Mouse (Mus musculus) intestine, embryonic 14.5 days (tissue): Measurements from ENCODE around the gene Hoxa3. TPM values are rescaled to one million over a fixed set of nuclear protein-coding genes. Genes with fewer than 3 reads are reported as not detected.

Source experiments
- ATAC-seq: fragments of 200-750 bp; cut with Nextera tagmentation; replicated peaks from 2 replicates; pipeline ENCODE4 v1.8.0; 2017; ENCODE audit warnings: low read depth, moderate number of reproducible peaks, moderate TSS enrichment, moderate library complexity; ENCODE audit not compliant: low FRiP score, low TSS enrichment
- DNase-seq: peaks from one replicate; pipeline ENCODE4 v3.0.0-alpha.2; 2018; ENCODE audit warnings: low spot score
- H3K27ac ChIP-seq: fragments of 300-500 bp; sonication (generic); 2 replicates; pipeline ENCODE4 v1.5.1; 2014; ENCODE audit warnings: low read depth, mild to moderate bottlenecking, control low read depth
- H3K27me3 ChIP-seq: fragments of 300-500 bp; sonication (generic); replicated peaks from 2 replicates; pipeline ENCODE4 v1.6.1; 2014; ENCODE audit warnings: low read length, control low read depth; ENCODE audit not compliant: control insufficient read depth, insufficient read depth
- H3K36me3 ChIP-seq: fragments of 300-500 bp; sonication (generic); 2 replicates; pipeline ENCODE4 v1.6.1; 2014; ENCODE audit warnings: low read length, control low read depth; ENCODE audit not compliant: control insufficient read depth, insufficient read depth
- H3K4me1 ChIP-seq: fragments of 300-500 bp; sonication (generic); replicated peaks from 2 replicates; pipeline ENCODE4 v1.6.1; 2014; ENCODE audit warnings: low read length, control low read depth, mixed read lengths; ENCODE audit not compliant: control insufficient read depth, insufficient read depth
- H3K4me2 ChIP-seq: fragments of 300-500 bp; sonication (generic); 2 replicates; pipeline ENCODE4 v1.6.1; 2014; ENCODE audit warnings: low read length
- H3K4me3 ChIP-seq: fragments of 300-500 bp; sonication (generic); 2 replicates; pipeline ENCODE4 v1.5.1; 2014; ENCODE audit warnings: low read depth, low read length, control low read depth, mixed read lengths
- H3K9ac ChIP-seq: fragments of 300-500 bp; sonication (generic); 2 replicates; pipeline ENCODE4 v1.6.1; 2014; ENCODE audit warnings: mild to moderate bottlenecking, low read length
- H3K9me3 ChIP-seq: fragments of 300-500 bp; sonication (generic); 2 replicates; pipeline ENCODE4 v1.6.1; 2016; ENCODE audit warnings: low read length, control low read depth; ENCODE audit not compliant: control insufficient read depth
- WGBS: fragments of 180-500 bp; shearing (Covaris S2); extraction: QIAGEN DNeasy Blood & Tissue Kit; methylation state at CpG from one replicate; pipeline ENCODE4 v1.1.7; 2014; 5-methylcytosine and 5-hydroxymethylcytosine counted together
- polyA plus RNA-seq: library from polyadenylated mRNA; unstranded; fragments of >200 nt; fragmentation: Nextera tagmentation; extraction: Ambion mirVana; gene quantifications from 2 replicates; pipeline ENCODE4 v1.2.1, GENCODE M21; 2014

Gene Hoxa3
- polyA plus RNA-seq, 1 experiment from 2014 or later = 9.7 TPM

- peak overlapping the region; percentile 67 for H3K4me3 ChIP-seq
- peaks cover 40% of the 10 kb centered on the region for H3K4me1 ChIP-seq
- peak overlapping the region; percentile 78 for H3K4me2 ChIP-seq
- ATAC-seq = no peak
- WGBS = 20% methylated on average over 55 of the region's 55 CpGs
- peaks cover 39% of the 10 kb centered on the region for H3K27me3 ChIP-seq
- H3K9ac ChIP-seq = peak overlapping the region; percentile 49
- H3K36me3 ChIP-seq = peaks cover 11% of the 10 kb centered on the region; the same call in 1 of the 2 replicates
- no peaks in the 10 kb centered on the region for H3K9me3 ChIP-seq
- peak; percentile 81 for DNase-seq
- H3K27ac ChIP-seq = peak overlapping the region; percentile 66
These were observed 7.2 kb downstream of the Hoxa3 start for GRCm38 (mm10) chr6:52205638-52206621.

DNA sequence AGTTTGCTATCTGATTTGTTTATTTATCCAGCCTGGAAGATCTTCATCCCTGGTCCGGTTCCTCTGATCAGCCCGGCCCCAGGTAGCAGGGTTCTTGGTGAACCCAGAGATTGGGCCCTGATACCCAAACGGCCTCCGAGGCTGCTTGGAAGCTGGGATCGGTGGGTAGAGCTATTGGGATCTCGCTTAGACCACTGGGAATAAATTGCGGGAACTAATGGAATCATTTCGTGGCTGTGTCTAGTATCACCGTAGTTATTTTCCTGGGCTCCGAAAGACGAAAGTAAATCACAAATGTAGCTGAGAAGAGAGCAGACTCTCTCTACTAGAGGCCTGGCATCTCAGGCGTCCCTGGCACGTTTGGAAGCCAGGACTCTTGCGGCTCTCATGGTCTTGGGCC lies 7.9 kb downstream of the Hoxa3 start:
- H3K9me3 ChIP-seq = no peaks in the 10 kb centered on the region
- H3K36me3 ChIP-seq = peaks cover 11% of the 10 kb centered on the region; the same call in 1 of the 2 replicates
- DNase-seq = no peak
- peak overlapping the region; percentile 78 for H3K4me2 ChIP-seq
- H3K4me1 ChIP-seq = peaks cover 46% of the 10 kb centered on the region
- no peak for ATAC-seq
- H3K27ac ChIP-seq = peak overlapping the region; percentile 66
- H3K4me3 ChIP-seq = peak overlapping the region; percentile 67
- H3K9ac ChIP-seq = peak overlapping the region; percentile 49
- peaks cover 33% of the 10 kb centered on the region for H3K27me3 ChIP-seq
- WGBS = 20% methylated on average over 14 of the region's 14 CpGs

DNA sequence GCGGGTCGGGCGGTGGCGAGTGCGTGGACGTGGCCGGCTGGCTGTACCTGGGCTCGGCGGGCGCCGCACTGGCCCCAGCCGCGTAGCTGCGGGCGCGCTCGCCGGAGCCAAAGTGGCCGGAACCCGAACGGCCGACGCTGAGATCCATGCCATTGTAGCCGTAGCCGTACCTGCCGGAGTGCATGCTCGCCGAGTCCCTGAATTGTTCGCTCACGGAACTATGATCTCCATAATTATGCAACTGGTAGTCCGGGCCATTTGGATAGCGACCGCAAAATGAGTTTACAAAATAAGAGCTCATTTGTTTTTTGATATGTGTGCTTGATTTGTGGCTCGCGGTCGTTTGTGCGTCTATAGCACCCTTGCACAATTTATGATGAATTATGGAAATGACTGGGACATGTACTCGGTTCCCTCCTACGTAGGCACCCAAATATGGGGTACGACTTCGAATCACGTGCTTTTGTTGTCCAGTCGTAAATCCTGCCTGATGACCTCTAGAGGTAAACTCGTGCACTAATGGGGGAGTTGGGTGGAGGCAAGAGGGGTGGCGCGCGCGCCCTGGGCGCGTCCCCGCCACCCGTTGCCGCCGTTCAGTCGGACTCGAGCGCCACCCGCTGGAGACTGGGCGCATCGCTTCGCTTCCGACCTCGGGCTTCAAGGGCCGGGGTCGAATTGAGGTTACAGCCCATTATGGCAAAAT lies 8.9 kb downstream of the Hoxa3 start, which contains the start of gene Hoxa5:
TSS of gene Hoxa5 (minus strand) at position 538 of the 703 bp plus-strand sequence.
- peak; percentile 73; the same call in 1 of the 2 replicates for ATAC-seq
- Histone ChIP-seq H3K27me3 (peaks cover 27% of the 10 kb centered on the region), H3K4me1 (peaks cover 49% of the 10 kb centered on the region), H3K4me3 (peak within 1 kb of the TSS; percentile 67), H3K9me3 (no peaks in the 10 kb centered on the region), H3K36me3 (peaks cover 11% of the 10 kb centered on the region; the same call in 1 of the 2 replicates), H3K9ac (peak within 1 kb of the TSS; percentile 97), H3K4me2 (peak within 1 kb of the TSS; percentile 78), H3K27ac (peak within 1 kb of the TSS; percentile 81)
- 1% methylated on average over 65 of the region's 65 CpGs for WGBS
- peak; percentile 97 for DNase-seq

- peaks cover 48% of the 10 kb centered on the region for H3K4me1 ChIP-seq
- H3K4me3 ChIP-seq = peak overlapping the region; percentile 67
- WGBS = 2% methylated on average over 46 of the region's 46 CpGs
- no peaks in the 10 kb centered on the region for H3K9me3 ChIP-seq
- peak overlapping the region; percentile 97 for H3K9ac ChIP-seq
- ATAC-seq (0 out of 2 replicates have a peak, but pooled peaks have one; percentile 7), DNase-seq (peak; percentile 83)
- peaks cover 24% of the 10 kb centered on the region for H3K27me3 ChIP-seq
- peak overlapping the region; percentile 81 for H3K27ac ChIP-seq
- peaks cover 11% of the 10 kb centered on the region; the same call in 1 of the 2 replicates for H3K36me3 ChIP-seq
- H3K4me2 ChIP-seq = peak overlapping the region; percentile 78
These were observed 9.6 kb downstream of the Hoxa3 start for GRCm38 (mm10) chr6:52203371-52204049.

GRCm38 (mm10) chr6:52203121-52203370 lies 10.1 kb downstream of the Hoxa3 start:
- peaks cover 49% of the 10 kb centered on the region for H3K4me1 ChIP-seq
- peak; percentile 72 for DNase-seq

DNA sequence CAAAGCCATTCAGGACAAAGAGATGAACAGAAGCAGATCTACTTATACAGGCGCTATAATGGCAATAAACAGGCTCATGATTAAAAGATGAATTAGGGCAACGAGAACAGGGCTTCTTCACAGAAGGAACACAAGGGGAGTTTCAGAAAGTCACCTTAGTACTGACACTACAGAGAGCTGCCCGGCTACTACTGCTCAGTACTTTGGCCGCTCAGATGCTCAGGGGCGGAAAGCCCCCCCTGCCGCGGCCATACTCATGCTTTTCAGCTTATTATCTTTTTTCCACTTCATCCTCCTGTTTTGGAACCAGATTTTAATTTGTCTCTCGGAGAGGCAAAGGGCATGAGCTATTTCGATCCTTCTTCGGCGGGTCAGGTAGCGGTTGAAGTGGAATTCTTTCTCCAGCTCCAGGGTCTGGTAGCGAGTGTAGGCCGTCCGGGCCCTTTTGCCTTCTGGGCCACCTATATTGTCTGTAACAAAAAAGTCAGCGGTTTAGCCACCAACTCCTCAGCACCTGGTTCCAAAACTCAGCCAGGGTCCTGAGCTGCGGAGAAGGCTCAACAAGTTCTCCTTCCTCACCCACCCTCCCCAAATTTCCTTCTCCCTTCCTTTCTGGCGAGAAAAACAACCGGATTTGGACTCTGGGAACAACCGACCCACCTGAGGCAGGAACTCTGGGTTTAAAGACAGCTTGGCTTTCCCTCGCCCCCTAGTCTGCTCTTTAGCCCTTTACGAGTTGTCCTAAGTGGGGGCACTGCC lies 10.6 kb downstream of the Hoxa3 start:
- H3K4me2 ChIP-seq = peak overlapping the region; percentile 78
- H3K9ac ChIP-seq = peak overlapping the region; percentile 97
- peaks cover 20% of the 10 kb centered on the region for H3K27me3 ChIP-seq
- H3K27ac ChIP-seq = peak overlapping the region; percentile 81
- DNase-seq (peak; percentile 79), ATAC-seq (no peak)
- WGBS = 27% methylated on average over 22 of the region's 22 CpGs
- no peaks in the 10 kb centered on the region for H3K9me3 ChIP-seq
- H3K4me3 ChIP-seq = peak overlapping the region; percentile 67
- peaks cover 11% of the 10 kb centered on the region; the same call in 1 of the 2 replicates for H3K36me3 ChIP-seq
- peaks cover 49% of the 10 kb centered on the region for H3K4me1 ChIP-seq

More at GRCm38 (mm10) chr6:52203121-52203370, 10.1 kb downstream of the Hoxa3 start:
- no peak for ATAC-seq
- H3K9me3 ChIP-seq = no peaks in the 10 kb centered on the region
- peak overlapping the region; percentile 67 for H3K4me3 ChIP-seq
- H3K27me3 ChIP-seq = peaks cover 21% of the 10 kb centered on the region
- WGBS = 18% methylated on average over 10 of the region's 10 CpGs
- H3K4me2 ChIP-seq = peak overlapping the region; percentile 78
- H3K9ac ChIP-seq = peak overlapping the region; percentile 97
- H3K27ac ChIP-seq = peak overlapping the region; percentile 81
- H3K36me3 ChIP-seq = peaks cover 11% of the 10 kb centered on the region; the same call in 1 of the 2 replicates

- peaks cover 12% of the 10 kb centered on the region; the same call in 1 of the 2 replicates for H3K27me3 ChIP-seq
- ATAC-seq (no peak), DNase-seq (no peak)
- 33% methylated on average over 1 of the region's 1 CpGs for WGBS
- H3K9me3 ChIP-seq = no peaks in the 10 kb centered on the region
- H3K27ac ChIP-seq = peak overlapping the region; percentile 81
- peak overlapping the region; percentile 97 for H3K9ac ChIP-seq
- H3K4me2 ChIP-seq = peak overlapping the region; percentile 78
- peaks cover 52% of the 10 kb centered on the region for H3K4me1 ChIP-seq
- H3K36me3 ChIP-seq = peaks cover 11% of the 10 kb centered on the region; the same call in 1 of the 2 replicates
- peak overlapping the region; percentile 67 for H3K4me3 ChIP-seq
These were observed 11.9 kb downstream of the Hoxa3 start for GRCm38 (mm10) chr6:52201269-52201668.
